Mouse (Mus musculus) CH12.LX (cell line): ENCODE measurements around the gene Cryzl2. TPM values are rescaled to one million over a fixed set of nuclear protein-coding genes. Genes with fewer than 3 reads are reported as not detected.

Source experiments
- DNase-seq: peaks from one replicate; pipeline ENCODE4 v3.0.0-alpha.2; 2013; ENCODE audit errors: extremely low read depth
- H3K27ac ChIP-seq: 2 replicates; pipeline ENCODE4 v1.5.1; 2012; ENCODE audit warnings: low read depth, mild to moderate bottlenecking, control low read depth, moderate library complexity; ENCODE audit not compliant: insufficient read depth
- H3K27me3 ChIP-seq: replicated peaks from 2 replicates; pipeline ENCODE3; 2012; ENCODE audit warnings: inconsistent platforms
- H3K36me3 ChIP-seq, 2 experiments: replicated peaks in 1 of 2; 2 replicates each; pipeline versions ENCODE3 to v1.6.1; 2012; ENCODE audit warnings: inconsistent platforms in 1 of 2, low read length in 1 of 2, mild to moderate bottlenecking in 1 of 2, mixed read lengths in 1 of 2, moderate library complexity in 1 of 2; ENCODE audit not compliant: control insufficient read depth in 1 of 2, insufficient read depth in 1 of 2
- H3K4me1 ChIP-seq, 2 experiments: 2 replicates each; pipeline ENCODE4 v1.6.1; 2012; ENCODE audit warnings: inconsistent platforms in 1 of 2, moderate library complexity in 1 of 2; ENCODE audit not compliant: insufficient read depth in 2 of 2, control insufficient read depth in 1 of 2
- H3K4me2 ChIP-seq: 2 replicates; pipeline ENCODE4 v1.6.1; 2012; ENCODE audit warnings: low read depth, mild to moderate bottlenecking, control low read depth; ENCODE audit not compliant: poor library complexity, insufficient read depth, severe bottlenecking
- H3K4me3 ChIP-seq, 3 experiments: fragments of 150-350 bp in 1 of 3; sonication (generic) in 1 of 3; replicated peaks in 1 of 3; 2 replicates each; pipeline versions ENCODE3 to v1.5.1; 2011 to 2012; ENCODE audit warnings: low read depth in 2 of 3, low read length in 2 of 3, mild to moderate bottlenecking in 2 of 3, moderate library complexity in 2 of 3, control low read depth in 1 of 3, improper control_type of control experiment in 1 of 3, inconsistent platforms in 1 of 3, mixed read lengths in 1 of 3; ENCODE audit not compliant: poor library complexity in 1 of 3
- H3K79me2 ChIP-seq: replicated peaks from 2 replicates; pipeline ENCODE4 v1.6.1; 2012; ENCODE audit warnings: mild to moderate bottlenecking, moderate library complexity; ENCODE audit not compliant: control insufficient read depth, poor library complexity, insufficient read depth, severe bottlenecking; ENCODE audit errors: extremely low read depth
- H3K9ac ChIP-seq: 2 replicates; pipeline ENCODE4 v1.6.1; 2012; ENCODE audit warnings: low read depth, mild to moderate bottlenecking, control low read depth, moderate library complexity; ENCODE audit not compliant: insufficient read depth
- H3K9me3 ChIP-seq: replicated peaks from 2 replicates; pipeline ENCODE3; 2012; ENCODE audit warnings: low read length, inconsistent platforms, mixed read lengths
- BHLHE40 ChIP-seq: IDR thresholded peaks from 2 replicates; pipeline ENCODE4 v1.6.1; 2011; ENCODE audit warnings: mild to moderate bottlenecking, low read depth, low read length, improper control_type of control experiment
- CHD1 ChIP-seq: IDR thresholded peaks from 2 replicates; pipeline ENCODE4 v1.6.1; 2012; ENCODE audit warnings: low read depth, low read length, improper control_type of control experiment, inconsistent platforms
- CHD2 ChIP-seq: IDR thresholded peaks from 2 replicates; pipeline ENCODE4 v1.6.1; 2011; ENCODE audit warnings: low read length, improper control_type of control experiment
- CTCF ChIP-seq, 2 experiments: IDR thresholded peaks in 1 of 2; conservative IDR thresholded peaks in 1 of 2; 2 replicates each; pipeline ENCODE4 v1.5.1; 2011 to 2012; ENCODE audit warnings: low read depth in 2 of 2, low read length in 2 of 2, improper control_type of control experiment in 1 of 2, inconsistent platforms in 1 of 2, mild to moderate bottlenecking in 1 of 2, moderate library complexity in 1 of 2
- ELF1 ChIP-seq: IDR thresholded peaks from 2 replicates; pipeline ENCODE4 v1.6.1; 2014; ENCODE audit warnings: low read depth, mild to moderate bottlenecking, inconsistent platforms, low read length, improper control_type of control experiment
- EP300 ChIP-seq: IDR thresholded peaks from 2 replicates; pipeline ENCODE4 v1.6.1; 2011; ENCODE audit warnings: low read length, improper control_type of control experiment
- ETS1 ChIP-seq: conservative IDR thresholded peaks from 2 replicates; pipeline ENCODE4 v1.6.1; 2012; ENCODE audit warnings: low read depth, mild to moderate bottlenecking, inconsistent platforms, low read length, improper control_type of control experiment, moderate library complexity
- GABPA ChIP-seq: IDR thresholded peaks from 2 replicates; pipeline ENCODE4 v1.6.1; 2012; ENCODE audit warnings: low read depth, low read length, improper control_type of control experiment, inconsistent platforms; ENCODE audit not compliant: insufficient replicate concordance
- HCFC1 ChIP-seq: IDR thresholded peaks from 2 replicates; pipeline ENCODE4 v1.6.1; 2012; ENCODE audit warnings: low read depth, mild to moderate bottlenecking, inconsistent platforms, low read length, improper control_type of control experiment
- JUND ChIP-seq: conservative IDR thresholded peaks from 2 replicates; pipeline ENCODE4 v1.6.1; 2011; ENCODE audit warnings: low read depth, low read length, improper control_type of control experiment
- KAT2A ChIP-seq: IDR thresholded peaks from 2 replicates; pipeline ENCODE4 v1.6.1; 2012; ENCODE audit warnings: low read length, improper control_type of control experiment, inconsistent platforms; ENCODE audit not compliant: insufficient replicate concordance
- MAFK ChIP-seq: IDR thresholded peaks from 2 replicates; pipeline ENCODE4 v1.6.1; 2011; ENCODE audit warnings: low read length, improper control_type of control experiment; ENCODE audit not compliant: insufficient replicate concordance
- MAX ChIP-seq: IDR thresholded peaks from 2 replicates; pipeline ENCODE4 v1.6.1; 2011; ENCODE audit warnings: low read length, improper control_type of control experiment
- MAZ ChIP-seq: IDR thresholded peaks from 2 replicates; pipeline ENCODE4 v1.6.1; 2012; ENCODE audit warnings: low read depth, mild to moderate bottlenecking, inconsistent platforms, low read length, improper control_type of control experiment, moderate library complexity
- MEF2A ChIP-seq: IDR thresholded peaks from 2 replicates; pipeline ENCODE4 v1.6.1; 2014; ENCODE audit warnings: low read depth, mild to moderate bottlenecking, inconsistent platforms, low read length, improper control_type of control experiment, borderline replicate concordance
- MYC ChIP-seq: IDR thresholded peaks from 2 replicates; pipeline ENCODE4 v1.6.1; 2011; ENCODE audit warnings: low read depth, mild to moderate bottlenecking, improper control_type of control experiment, low read length
- NELFE ChIP-seq: IDR thresholded peaks from 2 replicates; pipeline ENCODE4 v1.6.1; 2011; ENCODE audit warnings: low read depth, low read length, improper control_type of control experiment
- NRF1 ChIP-seq: IDR thresholded peaks from 2 replicates; pipeline ENCODE4 v1.6.1; 2014; ENCODE audit warnings: low read depth, mild to moderate bottlenecking, inconsistent platforms, low read length, improper control_type of control experiment, moderate library complexity
- PAX5 ChIP-seq: IDR thresholded peaks from 2 replicates; pipeline ENCODE4 v1.6.1; 2012; ENCODE audit warnings: low read length, inconsistent platforms, mixed read lengths
- POLR2AphosphoS2 ChIP-seq: IDR thresholded peaks from 2 replicates; pipeline ENCODE4 v1.6.1; 2011; ENCODE audit warnings: low read depth, low read length, improper control_type of control experiment
- RAD21 ChIP-seq: IDR thresholded peaks from 2 replicates; pipeline ENCODE4 v1.6.1; 2011; ENCODE audit warnings: low read depth, mild to moderate bottlenecking, low read length, improper control_type of control experiment, moderate library complexity
- RCOR1 ChIP-seq: conservative IDR thresholded peaks from 2 replicates; pipeline ENCODE4 v1.6.1; 2012; ENCODE audit warnings: low read depth, mild to moderate bottlenecking, inconsistent platforms, low read length, improper control_type of control experiment
- TBP ChIP-seq: conservative IDR thresholded peaks from 2 replicates; pipeline ENCODE4 v1.6.1; 2011; ENCODE audit warnings: low read depth, low read length, improper control_type of control experiment
- TCF12 ChIP-seq: IDR thresholded peaks from 2 replicates; pipeline ENCODE4 v1.6.1; 2014; ENCODE audit warnings: low read depth, mild to moderate bottlenecking, inconsistent platforms, low read length, improper control_type of control experiment
- UBTF ChIP-seq: IDR thresholded peaks from 2 replicates; pipeline ENCODE4 v1.6.1; 2012; ENCODE audit warnings: low read depth, mild to moderate bottlenecking, inconsistent platforms, low read length, improper control_type of control experiment, moderate library complexity
- USF1 ChIP-seq: IDR thresholded peaks from 2 replicates; pipeline ENCODE4 v1.6.1; 2014; ENCODE audit warnings: low read depth, mild to moderate bottlenecking, inconsistent platforms, low read length, improper control_type of control experiment
- USF2 ChIP-seq: conservative IDR thresholded peaks from 2 replicates; pipeline ENCODE4 v1.6.1; 2011; ENCODE audit warnings: low read depth, low read length, improper control_type of control experiment
- ZC3H11A ChIP-seq: IDR thresholded peaks from 2 replicates; pipeline ENCODE4 v1.6.1; 2012; ENCODE audit warnings: low read depth, mild to moderate bottlenecking, inconsistent platforms, low read length, improper control_type of control experiment
- ZMIZ1 ChIP-seq: IDR thresholded peaks from 2 replicates; pipeline ENCODE4 v1.6.1; 2012; ENCODE audit warnings: low read depth, mild to moderate bottlenecking, inconsistent platforms, low read length, improper control_type of control experiment
- ZNF384 ChIP-seq: IDR thresholded peaks from 2 replicates; pipeline ENCODE4 v1.6.1; 2012; ENCODE audit warnings: low read depth, low read length, improper control_type of control experiment, inconsistent platforms
- dilution Hi-C: fragments of 300-500 bp; cut with MboI; formaldehyde crosslinking; loops from 2 replicates; pipeline ENCODE4 v1.14.3; 2020; ENCODE audit warnings: low sequenced_read_pairs; ENCODE audit not compliant: extremely low pct_unique_long_range_greater_than_20kb, extremely low pct_ligation_motif_present
- in situ Hi-C: fragments of 300-500 bp; cut with MboI; formaldehyde crosslinking; loops from 3 replicates; pipeline ENCODE4 v1.14.3; 2019; ENCODE audit warnings: low sequenced_read_pairs, low pct_ligation_motif_present, low pct_unique_long_range_greater_than_20kb, mixed read lengths
- polyA plus RNA-seq: library from polyadenylated mRNA; unstranded; fragments of >175 nt; gene quantifications from 2 replicates; pipeline ENCODE4 v1.2.1, GENCODE M21; 2012; ENCODE audit warnings: low read depth; ENCODE audit not compliant: insufficient read length
- total RNA-seq, 2 experiments: library from RNA; depleted of rRNA; stranded (reverse); fragments of 300-350 nt in 1 of 2; fragments of >200 nt in 1 of 2; gene quantifications; 2 replicates each; pipeline ENCODE4 v1.2.3; 2012 to 2014

The Cryzl2 gene
- total and polyA plus RNA-seq, 3 experiments, result 22.5 to 41.0 (median 25.0) TPM

GRCm38 (mm10) chr1:157439101-157439500, 19.3 kb upstream of the Cryzl2 start:
- dilution Hi-C loops, result no loop called here
- Histone ChIP-seq H3K4me1 (peaks cover 13 to 34% of the 10 kb centered on the region in 2 experiments; a peak in 3 of 4 replicates), H3K4me2 (peak overlapping the region; percentile 96; the same call in 1 of the 2 replicates), H3K27ac (no peak overlapping the region), H3K9me3 (no peaks in the 10 kb centered on the region), H3K27me3 (no peaks in the 10 kb centered on the region), H3K9ac (no peak overlapping the region), H3K4me3 (no peak overlapping the region)
- DNase-seq, result no peak
- in situ Hi-C loops, result loop anchor here (10.0 kb wide), 1 partner anchor 124 kb away; no protein-coding TSS in a partner anchor
- TF ChIP-seq EP300, result no peak
- TF ChIP-seq ETS1, result no peak
- no peak for TF ChIP-seq POLR2AphosphoS2
- TF ChIP-seq, all 38 proteins: peak for 0
- H3K36me3 ChIP-seq, result no peaks in the 10 kb centered on the region
- no peaks in the 10 kb centered on the region for H3K79me2 ChIP-seq

GRCm38 (mm10) chr1:157439973-157440641, 18.3 kb upstream of the Cryzl2 start:
- dilution Hi-C loops (no loop called here), in situ Hi-C loops (loop anchor here (10.0 kb wide), 2 partner anchors 125 to 355 kb away; no protein-coding TSS in a partner anchor)
- peak; percentile 85 for DNase-seq
- no peaks in the 10 kb centered on the region for H3K9me3 ChIP-seq
- H3K27me3 ChIP-seq, result no peaks in the 10 kb centered on the region
- no peaks in the 10 kb centered on the region for H3K79me2 ChIP-seq
- H3K4me1 ChIP-seq, result peaks cover 13 to 44% of the 10 kb centered on the region in 2 experiments; a peak in 3 of 4 replicates
- H3K36me3 ChIP-seq, result no peaks in the 10 kb centered on the region
- H3K9ac ChIP-seq, result peak overlapping the region; percentile 28
- peak overlapping the region; percentile 42 for H3K27ac ChIP-seq
- H3K4me3 ChIP-seq, result peak overlapping the region; percentile 28 to 46 (median 40)
- H3K4me2 ChIP-seq, result peak overlapping the region; percentile 96
- TF ChIP-seq GABPA (no peak), ELF1 (no peak), USF2 (no peak), USF1 (peak; percentile 13; the same call in 1 of the 2 replicates), MEF2A (peak; percentile 75), PAX5 (no peak), RCOR1 (no peak), ZNF384 (peak; percentile 97), NRF1 (no peak), ETS1 (peak; percentile 92), POLR2AphosphoS2 (no peak), RAD21 (no peak), CHD2 (no peak), ZC3H11A (no peak), JUND (0 out of 2 replicates have a peak, but pooled peaks have one; percentile 33), TBP (no peak; the same call in 1 of the 2 replicates), MAX (peak; percentile 67), KAT2A (no peak), MYC (peak; percentile 75; the same call in 1 of the 2 replicates), HCFC1 (no peak), NELFE (no peak), MAZ (peak; percentile 81), CTCF (conservative IDR thresholded peaks at IDR 0.05 in 1 of 2, IDR thresholded peaks at IDR 0.05 in 1 of 2; ENCODE audit: low read depth in 2 of 2, low read length in 2 of 2) (no peak), EP300 (peak; percentile 79), MAFK (no peak), CHD1 (peak; percentile 76; the same call in 1 of the 2 replicates), UBTF (no peak; the same call in 1 of the 2 replicates), BHLHE40 (peak; percentile 85), TCF12 (peak; percentile 77), ZMIZ1 (0 out of 2 replicates have a peak, but pooled peaks have one; percentile 35)
